Mouse (Mus musculus) lung, postnatal 0 days (tissue): ENCODE results near the gene Hpse.

Experiments used
- CTCF ChIP-seq: IDR thresholded peaks from 2 replicates; pipeline ENCODE4 v1.5.1; 2016; ENCODE audit warnings: antibody characterized with exemption, mild to moderate bottlenecking
- EP300 ChIP-seq: IDR thresholded peaks from 2 replicates; pipeline ENCODE4 v1.6.1; 2016; ENCODE audit warnings: antibody characterized with exemption, mild to moderate bottlenecking, control low read depth

DNA sequence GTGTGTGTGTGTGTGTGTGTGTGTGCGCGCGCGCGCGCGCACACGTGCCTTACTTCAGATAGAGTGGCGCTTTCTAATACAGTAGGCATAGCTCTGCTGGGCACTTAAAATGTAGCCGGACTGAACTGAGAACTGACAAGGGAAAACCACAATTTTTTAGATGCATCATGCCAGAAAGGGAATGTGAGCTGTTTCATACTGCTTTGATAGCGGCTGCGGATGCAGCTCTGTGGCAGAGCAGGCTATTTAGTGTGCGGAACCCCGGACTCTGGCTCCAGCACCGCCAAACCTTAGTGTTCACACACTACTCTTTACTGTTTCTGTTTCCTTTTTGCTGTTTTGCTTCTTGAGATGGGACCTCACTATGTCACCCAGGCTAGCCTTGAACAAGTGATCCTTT lies 2.8 kb downstream of the Hpse start:
- no peak for TF ChIP-seq CTCF
- TF ChIP-seq EP300 = no peak
